Mouse (Mus musculus): ENCODE measurements around the gene Nacc1. TPM values are rescaled to one million over a fixed set of nuclear protein-coding genes. Genes with fewer than 3 reads are reported as not detected.

Nacc1 gene
- polyA plus RNA-seq, 1 experiment from 2014 or later = 13.0 TPM

GRCm38 (mm10) chr8:84730541-84731370 is 43.1 kb upstream of the Nacc1 start:
- Histone ChIP-seq H3K4me2 (ENCODE audit: low read length) (no peak overlapping the region), H3K4me3 (ENCODE audit: low read depth, low read length) (no peak overlapping the region), H3K9me3 (replicated peaks; ENCODE audit: control insufficient read depth, low read length, poor library complexity, severe bottlenecking) (no peaks in the 10 kb centered on the region), H3K27ac (ENCODE audit: low read length) (peak overlapping the region; percentile 81), H3K9ac (ENCODE audit: low read depth, low read length) (peak overlapping the region; percentile 33), H3K36me3 (ENCODE audit: control insufficient read depth, insufficient read depth, low read length) (no peaks in the 10 kb centered on the region), H3K4me1 (ENCODE audit: control insufficient read depth, insufficient read depth, low read length) (peaks cover 27% of the 10 kb centered on the region), H3K27me3 (ENCODE audit: control insufficient read depth, insufficient read depth, low read depth, low read length) (no peaks in the 10 kb centered on the region; the same call in 1 of the 2 replicates)
- ATAC-seq = peak; percentile 54
- 29% methylated on average over 9 of the region's 9 CpGs for WGBS

- no peak overlapping the region for H3K4me2 ChIP-seq (ENCODE audit: low read length)
- no peaks in the 10 kb centered on the region for H3K9me3 ChIP-seq (replicated peaks; ENCODE audit: control insufficient read depth, low read length, poor library complexity, severe bottlenecking)
- no peaks in the 10 kb centered on the region; the same call in 1 of the 2 replicates for H3K27me3 ChIP-seq (ENCODE audit: control insufficient read depth, insufficient read depth, low read depth, low read length)
- H3K36me3 ChIP-seq (ENCODE audit: control insufficient read depth, insufficient read depth, low read length) = no peaks in the 10 kb centered on the region
- ATAC-seq = no peak
- peak overlapping the region; percentile 81 for H3K27ac ChIP-seq (ENCODE audit: low read length)
- H3K9ac ChIP-seq (ENCODE audit: low read depth, low read length) = no peak overlapping the region
- 82% methylated on average over 16 of the region's 16 CpGs for WGBS
- H3K4me1 ChIP-seq (ENCODE audit: control insufficient read depth, insufficient read depth, low read length) = peaks cover 27% of the 10 kb centered on the region
- H3K4me3 ChIP-seq (ENCODE audit: low read depth, low read length) = no peak overlapping the region
Observed at GRCm38 (mm10) chr8:84729921-84730362, 42.3 kb upstream of the Nacc1 start.

GRCm38 (mm10) chr8:84728474-84728873 is 40.8 kb upstream of the Nacc1 start:
- 0 out of 2 replicates have a peak, but pooled peaks have one; percentile 64 for ATAC-seq
- Histone ChIP-seq H3K4me3 (ENCODE audit: low read depth, low read length) (no peak overlapping the region), H3K9me3 (replicated peaks; ENCODE audit: control insufficient read depth, low read length, poor library complexity, severe bottlenecking) (no peaks in the 10 kb centered on the region), H3K9ac (ENCODE audit: low read depth, low read length) (no peak overlapping the region), H3K4me2 (ENCODE audit: low read length) (no peak overlapping the region), H3K36me3 (ENCODE audit: control insufficient read depth, insufficient read depth, low read length) (no peaks in the 10 kb centered on the region), H3K27ac (ENCODE audit: low read length) (peak overlapping the region; percentile 54), H3K27me3 (ENCODE audit: control insufficient read depth, insufficient read depth, low read depth, low read length) (no peaks in the 10 kb centered on the region; the same call in 1 of the 2 replicates), H3K4me1 (ENCODE audit: control insufficient read depth, insufficient read depth, low read length) (peaks cover 40% of the 10 kb centered on the region)
- WGBS = 57% methylated on average over 3 of the region's 3 CpGs

GRCm38 (mm10) chr8:84725941-84726259 is 38.2 kb upstream of the Nacc1 start:
- no peak for ATAC-seq
- H3K9ac ChIP-seq (ENCODE audit: low read depth, low read length) = no peak overlapping the region
- no peak overlapping the region for H3K4me2 ChIP-seq (ENCODE audit: low read length)
- H3K27me3 ChIP-seq (ENCODE audit: control insufficient read depth, insufficient read depth, low read depth, low read length) = no peaks in the 10 kb centered on the region
- H3K4me3 ChIP-seq (ENCODE audit: low read depth, low read length) = no peak overlapping the region
- H3K4me1 ChIP-seq (ENCODE audit: control insufficient read depth, insufficient read depth, low read length) = peaks cover 28% of the 10 kb centered on the region
- no peak overlapping the region; the same call in 1 of the 2 replicates for H3K27ac ChIP-seq (ENCODE audit: low read length)
- no peaks in the 10 kb centered on the region for H3K36me3 ChIP-seq (ENCODE audit: control insufficient read depth, insufficient read depth, low read length)
- H3K9me3 ChIP-seq (replicated peaks; ENCODE audit: control insufficient read depth, low read length, poor library complexity, severe bottlenecking) = no peaks in the 10 kb centered on the region
- WGBS = 18% methylated on average over 3 of the region's 3 CpGs

GRCm38 (mm10) chr8:84725246-84725940 is 37.7 kb upstream of the Nacc1 start:
- Histone ChIP-seq H3K4me1 (ENCODE audit: control insufficient read depth, insufficient read depth, low read length) (peaks cover 23% of the 10 kb centered on the region), H3K4me3 (ENCODE audit: low read depth, low read length) (no peak overlapping the region), H3K27ac (ENCODE audit: low read length) (peak overlapping the region; percentile 62), H3K27me3 (ENCODE audit: control insufficient read depth, insufficient read depth, low read depth, low read length) (no peaks in the 10 kb centered on the region), H3K36me3 (ENCODE audit: control insufficient read depth, insufficient read depth, low read length) (no peaks in the 10 kb centered on the region), H3K4me2 (ENCODE audit: low read length) (no peak overlapping the region), H3K9me3 (replicated peaks; ENCODE audit: control insufficient read depth, low read length, poor library complexity, severe bottlenecking) (no peaks in the 10 kb centered on the region), H3K9ac (ENCODE audit: low read depth, low read length) (no peak overlapping the region)
- 61% methylated on average over 10 of the region's 10 CpGs for WGBS
- ATAC-seq = no peak

GRCm38 (mm10) chr8:84724683-84725082 is 37.0 kb upstream of the Nacc1 start:
- peak overlapping the region; percentile 42; the same call in 1 of the 2 replicates for H3K9ac ChIP-seq (ENCODE audit: low read depth, low read length)

GRCm38 (mm10) chr8:84723571-84723900 is 35.9 kb upstream of the Nacc1 start:
- Histone ChIP-seq H3K9ac (ENCODE audit: low read depth, low read length) (peak overlapping the region; percentile 7; the same call in 1 of the 2 replicates), H3K27me3 (ENCODE audit: control insufficient read depth, insufficient read depth, low read depth, low read length) (no peaks in the 10 kb centered on the region), H3K4me1 (ENCODE audit: control insufficient read depth, insufficient read depth, low read length) (peaks cover 21% of the 10 kb centered on the region), H3K4me3 (ENCODE audit: low read depth, low read length) (no peak overlapping the region), H3K9me3 (replicated peaks; ENCODE audit: control insufficient read depth, low read length, poor library complexity, severe bottlenecking) (no peaks in the 10 kb centered on the region), H3K4me2 (ENCODE audit: low read length) (peak overlapping the region; percentile 17; the same call in 1 of the 2 replicates), H3K27ac (ENCODE audit: low read length) (peak overlapping the region; percentile 68), H3K36me3 (ENCODE audit: control insufficient read depth, insufficient read depth, low read length) (no peaks in the 10 kb centered on the region)
- WGBS = 32% methylated on average over 7 of the region's 7 CpGs
- no peak for ATAC-seq

More at GRCm38 (mm10) chr8:84724683-84725082, 37.0 kb upstream of the Nacc1 start:
- H3K27me3 ChIP-seq (ENCODE audit: control insufficient read depth, insufficient read depth, low read depth, low read length) = no peaks in the 10 kb centered on the region
- H3K4me1 ChIP-seq (ENCODE audit: control insufficient read depth, insufficient read depth, low read length) = peaks cover 21% of the 10 kb centered on the region
- H3K4me2 ChIP-seq (ENCODE audit: low read length) = no peak overlapping the region
- no peaks in the 10 kb centered on the region for H3K9me3 ChIP-seq (replicated peaks; ENCODE audit: control insufficient read depth, low read length, poor library complexity, severe bottlenecking)
- ATAC-seq = no peak
- no peak overlapping the region for H3K4me3 ChIP-seq (ENCODE audit: low read depth, low read length)
- H3K36me3 ChIP-seq (ENCODE audit: control insufficient read depth, insufficient read depth, low read length) = no peaks in the 10 kb centered on the region
- WGBS = 51% methylated on average over 9 of the region's 9 CpGs
- peak overlapping the region; percentile 62; the same call in 1 of the 2 replicates for H3K27ac ChIP-seq (ENCODE audit: low read length)

GRCm38 (mm10) chr8:84722850-84723570 is 35.3 kb upstream of the Nacc1 start, which contains the start of gene G430095P16Rik:
Gene G430095P16Rik (plus strand): TSS chr8:84723007.
- peak; percentile 63 for ATAC-seq
- Histone ChIP-seq H3K9ac (ENCODE audit: low read depth, low read length) (peak within 1 kb of the TSS; percentile 18; the same call in 1 of the 2 replicates), H3K27ac (ENCODE audit: low read length) (peak within 1 kb of the TSS; percentile 68), H3K4me1 (ENCODE audit: control insufficient read depth, insufficient read depth, low read length) (peaks cover 21% of the 10 kb centered on the region), H3K4me3 (ENCODE audit: low read depth, low read length) (no peak within 1 kb of the TSS), H3K36me3 (ENCODE audit: control insufficient read depth, insufficient read depth, low read length) (no peaks in the 10 kb centered on the region), H3K4me2 (ENCODE audit: low read length) (peak within 1 kb of the TSS; percentile 17; the same call in 1 of the 2 replicates), H3K27me3 (ENCODE audit: control insufficient read depth, insufficient read depth, low read depth, low read length) (no peaks in the 10 kb centered on the region), H3K9me3 (replicated peaks; ENCODE audit: control insufficient read depth, low read length, poor library complexity, severe bottlenecking) (no peaks in the 10 kb centered on the region)
- 13% methylated on average over 10 of the region's 10 CpGs for WGBS

All from midbrain, embryonic 16.5 days (tissue).